Mouse (Mus musculus) spleen, adult 2 months (tissue): Measurements from ENCODE around the gene Nod2. TPM values are rescaled to one million over a fixed set of nuclear protein-coding genes. Genes with fewer than 3 reads are reported as not detected.

Source experiments
- DNase-seq, 2 experiments: peaks; one replicate each; pipeline versions ENCODE4 v3.0.0 to v3.0.0-alpha.2; 2012 to 2021; ENCODE audit warnings: low spot score in 2 of 2, low read depth in 1 of 2
- H3K27ac ChIP-seq: fragments of 200-500 bp; 2 replicates; pipeline ENCODE4 v1.5.1; 2012; ENCODE audit warnings: low read length, inconsistent platforms; ENCODE audit not compliant: insufficient read depth
- H3K27me3 ChIP-seq: fragments of 200-500 bp; 2 replicates; pipeline ENCODE4 v1.6.1; 2012; ENCODE audit warnings: mild to moderate bottlenecking, moderate library complexity, low read length, inconsistent platforms; ENCODE audit not compliant: control insufficient read depth, insufficient read depth
- H3K36me3 ChIP-seq: fragments of 200-500 bp; 2 replicates; pipeline ENCODE4 v1.6.1; 2012; ENCODE audit warnings: mild to moderate bottlenecking, low read length, inconsistent platforms; ENCODE audit not compliant: control insufficient read depth, insufficient read depth
- H3K4me1 ChIP-seq: fragments of 200-500 bp; 2 replicates; pipeline ENCODE4 v1.6.1; 2011; ENCODE audit warnings: inconsistent platforms; ENCODE audit not compliant: control insufficient read depth, insufficient read depth, insufficient read length
- H3K4me3 ChIP-seq: fragments of 200-500 bp; 2 replicates; pipeline ENCODE4 v1.5.1; 2011; ENCODE audit warnings: mild to moderate bottlenecking, inconsistent platforms; ENCODE audit not compliant: insufficient read depth, insufficient read length; ENCODE audit errors: extremely low read depth
- CTCF ChIP-seq: fragments of 200-500 bp; IDR thresholded peaks from 2 replicates; pipeline ENCODE4 v1.5.1; 2011; ENCODE audit warnings: mild to moderate bottlenecking, inconsistent platforms; ENCODE audit not compliant: insufficient read depth, insufficient read length, insufficient replicate concordance; ENCODE audit errors: extremely low read depth
- POLR2A ChIP-seq: fragments of 200-500 bp; IDR thresholded peaks from 2 replicates; pipeline ENCODE4 v1.6.1; 2011; ENCODE audit warnings: low read depth, low read length, inconsistent platforms
- WGBS: fragments of 180-500 bp; shearing (Covaris S2); methylation state at CpG from one replicate; pipeline ENCODE4 v1.1.7; 2018; 5-methylcytosine and 5-hydroxymethylcytosine counted together
- polyA plus RNA-seq: library from polyadenylated mRNA; depleted of rRNA; stranded (reverse); fragments of >200 nt; gene quantifications from 2 replicates; pipeline ENCODE4 v1.2.3, GENCODE M21; 2012

The Nod2 gene
- polyA plus RNA-seq, 1 experiment, result 3.2 TPM

- TF ChIP-seq POLR2A (no peak), CTCF (no peak)
- WGBS, result 89% methylated on average over 12 of the region's 12 CpGs
- H3K36me3 ChIP-seq, result no peaks in the 10 kb centered on the region; the same call in 1 of the 2 replicates
Observed at GRCm38 (mm10) chr8:88675372-88676165, 28.5 kb downstream of the Nod2 start.

DNA sequence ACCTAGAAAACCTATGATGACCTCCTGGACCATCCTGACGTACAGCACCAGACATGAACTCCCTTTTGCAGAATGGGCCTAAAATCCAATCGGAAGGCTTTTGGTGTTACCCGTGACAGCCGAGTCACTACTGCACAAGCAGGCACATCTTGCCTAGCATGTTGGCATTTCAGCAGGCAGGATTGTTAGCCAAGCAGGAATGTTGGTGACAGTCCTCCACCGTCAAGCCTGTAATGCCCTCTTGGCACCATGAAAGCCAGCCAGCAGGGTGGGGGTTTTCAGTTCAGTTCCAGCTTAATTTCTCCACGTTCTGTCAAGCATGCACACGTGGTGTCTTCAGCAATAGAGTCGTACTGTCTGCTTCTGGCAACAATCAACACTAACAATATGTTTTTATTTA lies 30.0 kb downstream of the Nod2 start:
- no peak for TF ChIP-seq POLR2A
- no peak for TF ChIP-seq CTCF
- 89% methylated on average over 8 of the region's 8 CpGs for WGBS
- Histone ChIP-seq H3K27me3 (no peaks in the 10 kb centered on the region), H3K4me3 (no peak overlapping the region), H3K4me1 (no peaks in the 10 kb centered on the region; the same call in 1 of the 2 replicates), H3K36me3 (no peaks in the 10 kb centered on the region; the same call in 1 of the 2 replicates), H3K27ac (no peak overlapping the region)
- DNase-seq, result no peak

More at GRCm38 (mm10) chr8:88675372-88676165, 28.5 kb downstream of the Nod2 start:
- H3K4me3 ChIP-seq, result no peak overlapping the region
- DNase-seq, result no peak
- no peak overlapping the region for H3K27ac ChIP-seq
- no peaks in the 10 kb centered on the region for H3K27me3 ChIP-seq
- H3K4me1 ChIP-seq, result no peaks in the 10 kb centered on the region

DNA sequence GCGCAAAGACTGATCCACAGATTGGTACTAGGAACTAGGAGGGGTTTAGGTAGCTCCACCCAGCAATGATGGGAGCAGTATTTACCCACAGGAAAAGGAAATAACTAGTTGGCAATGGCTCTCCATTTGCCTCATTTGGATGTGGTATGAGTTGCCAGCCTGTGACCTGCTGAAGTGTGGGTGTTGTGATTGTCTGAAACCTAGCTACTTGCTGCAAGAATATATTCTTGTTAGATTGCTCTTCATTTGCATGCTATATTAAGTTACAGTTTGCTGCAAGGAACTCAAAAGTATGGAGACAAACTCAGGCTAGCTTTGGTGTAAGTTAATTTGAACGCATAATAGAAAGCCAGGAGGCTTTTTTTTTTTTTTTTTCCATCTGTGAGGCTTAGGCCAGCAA lies 33.5 kb downstream of the Nod2 start:
- H3K27me3 ChIP-seq, result no peaks in the 10 kb centered on the region
- DNase-seq, result no peak
- H3K4me1 ChIP-seq, result no peaks in the 10 kb centered on the region; the same call in 1 of the 2 replicates
- WGBS, result 92% methylated on average over 2 of the region's 2 CpGs
- TF ChIP-seq CTCF, result no peak
- TF ChIP-seq POLR2A, result no peak
- no peaks in the 10 kb centered on the region; the same call in 1 of the 2 replicates for H3K36me3 ChIP-seq
- H3K4me3 ChIP-seq, result no peak overlapping the region
- no peak overlapping the region for H3K27ac ChIP-seq

GRCm38 (mm10) chr8:88681046-88681445 lies 33.9 kb downstream of the Nod2 start:
- Histone ChIP-seq H3K27me3 (no peaks in the 10 kb centered on the region), H3K27ac (no peak overlapping the region), H3K4me1 (no peaks in the 10 kb centered on the region; the same call in 1 of the 2 replicates), H3K36me3 (no peaks in the 10 kb centered on the region; the same call in 1 of the 2 replicates), H3K4me3 (no peak overlapping the region)
- no peak for DNase-seq
- TF ChIP-seq CTCF (no peak), POLR2A (no peak)
- 84% methylated on average over 8 of the region's 8 CpGs for WGBS

DNA sequence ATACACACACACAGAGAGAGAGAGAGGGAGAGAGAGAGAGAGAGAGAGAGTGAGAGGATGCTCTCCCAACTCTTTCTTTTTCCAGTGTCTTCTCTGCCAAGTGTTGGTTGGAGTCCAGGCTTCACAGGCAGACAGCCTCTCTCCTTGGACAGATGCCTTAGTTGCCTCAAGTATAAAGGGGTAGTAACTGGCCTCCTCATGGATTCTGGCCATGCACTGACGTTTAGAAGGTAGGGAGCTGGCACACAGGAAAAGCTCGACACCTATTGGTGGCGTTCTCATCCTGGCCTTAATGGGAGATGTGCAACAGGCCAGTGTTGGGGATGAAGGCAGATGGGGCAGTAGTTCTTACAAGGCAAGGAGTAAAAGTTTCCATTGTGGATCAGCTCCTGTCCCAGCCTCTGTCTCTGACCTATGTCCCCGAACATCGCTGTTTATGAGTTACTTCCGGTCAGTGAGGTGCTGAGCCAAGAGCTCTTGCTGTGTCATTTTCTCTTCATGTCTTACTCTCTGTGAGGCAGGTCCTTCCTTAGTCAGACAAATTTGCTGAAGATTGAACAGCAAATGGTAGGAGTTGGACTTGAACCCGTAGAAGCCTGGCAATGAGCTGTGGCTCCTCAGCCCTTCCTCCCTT lies 36.7 kb downstream of the Nod2 start:
- Histone ChIP-seq H3K27ac (no peak overlapping the region), H3K4me3 (no peak overlapping the region), H3K36me3 (no peaks in the 10 kb centered on the region), H3K27me3 (no peaks in the 10 kb centered on the region), H3K4me1 (no peaks in the 10 kb centered on the region; the same call in 1 of the 2 replicates)
- WGBS, result 93% methylated on average over 7 of the region's 7 CpGs
- DNase-seq, result no peak
- TF ChIP-seq POLR2A (no peak), CTCF (no peak)

DNA sequence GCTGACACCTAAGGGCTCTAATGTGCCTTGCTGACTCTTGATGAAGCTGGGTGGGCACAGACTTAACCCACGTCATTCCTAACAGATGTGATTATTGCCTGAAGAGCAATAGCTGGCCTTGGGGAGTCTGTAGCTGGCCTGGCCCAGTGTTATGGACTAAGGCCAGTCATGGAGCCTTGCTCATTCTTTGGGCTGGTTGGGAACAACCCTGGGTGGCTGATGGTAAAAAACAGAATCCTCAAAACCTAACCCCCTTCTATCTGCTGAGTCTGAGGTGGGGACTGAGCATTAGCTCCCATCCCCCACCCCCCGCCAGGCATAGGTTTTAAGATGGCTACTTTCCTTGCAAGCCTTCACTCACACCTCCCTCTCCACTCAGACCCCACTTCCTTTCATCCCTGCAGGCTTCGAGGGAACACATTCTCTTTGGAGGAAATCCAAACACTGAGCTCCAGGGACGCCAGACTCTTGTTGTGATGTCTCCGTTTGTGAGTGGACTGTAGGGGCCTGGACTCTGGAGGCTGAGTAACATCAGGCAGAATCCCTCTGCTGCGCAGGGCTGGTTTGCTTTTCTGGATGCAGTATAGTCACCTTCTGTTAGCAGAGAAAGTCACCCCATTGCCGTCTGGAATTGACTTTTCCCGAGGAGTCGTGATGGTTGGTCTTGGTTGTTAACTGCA lies 39.3 kb downstream of the Nod2 start:
- TF ChIP-seq POLR2A, result no peak
- TF ChIP-seq CTCF, result no peak
- Histone ChIP-seq H3K27me3 (no peaks in the 10 kb centered on the region), H3K36me3 (no peaks in the 10 kb centered on the region), H3K4me1 (peaks cover 10% of the 10 kb centered on the region; the same call in 1 of the 2 replicates), H3K4me3 (no peak overlapping the region), H3K27ac (no peak overlapping the region)
- 83% methylated on average over 9 of the region's 9 CpGs for WGBS
- DNase-seq, result no peak
